Mouse (Mus musculus) gastrocnemius, postnatal 4 days (tissue): Measurements from ENCODE around the gene Slc6a21. TPM values are rescaled to one million over a fixed set of nuclear protein-coding genes. Genes with fewer than 3 reads are reported as not detected.
"Not testable (repeated sequence)": the region's sequence is repeated elsewhere in the genome, so short reads cannot be mapped to it uniquely, and the experiment has no call there.

Experiments used
- DNase-seq, 2 experiments: peaks; one replicate each; pipeline ENCODE4 v3.0.0; 2021 to 2022; ENCODE audit warnings: low spot score in 2 of 2, mixed read lengths in 2 of 2
- total RNA-seq, 2 experiments: library from RNA; stranded (reverse); gene quantifications; 2 replicates each; pipeline ENCODE4 v1.2.3; 2021

The Slc6a21 gene
- total RNA-seq, 2 experiments from 2014 or later, result not detected

DNA sequence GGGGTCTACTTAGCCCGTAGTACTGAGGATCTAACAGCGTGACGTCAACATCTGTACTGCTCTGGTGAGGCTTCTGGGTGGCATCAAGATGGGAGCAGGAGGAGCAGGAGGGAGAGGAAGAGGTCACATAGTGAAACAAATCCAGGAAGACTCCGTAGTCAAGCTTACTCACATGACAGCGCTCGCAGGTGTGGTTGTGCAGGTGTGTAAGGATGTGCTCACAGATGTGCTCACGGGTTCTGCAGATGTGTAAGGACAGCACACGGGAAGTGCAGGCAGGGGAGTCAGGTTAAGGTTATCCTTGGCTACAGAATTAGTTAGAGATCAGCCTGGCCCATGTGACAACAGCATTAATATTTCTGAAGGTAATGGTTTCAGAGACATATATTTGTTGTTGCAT lies 23.5 kb upstream of the Slc6a21 start:
- no peak for DNase-seq

DNA sequence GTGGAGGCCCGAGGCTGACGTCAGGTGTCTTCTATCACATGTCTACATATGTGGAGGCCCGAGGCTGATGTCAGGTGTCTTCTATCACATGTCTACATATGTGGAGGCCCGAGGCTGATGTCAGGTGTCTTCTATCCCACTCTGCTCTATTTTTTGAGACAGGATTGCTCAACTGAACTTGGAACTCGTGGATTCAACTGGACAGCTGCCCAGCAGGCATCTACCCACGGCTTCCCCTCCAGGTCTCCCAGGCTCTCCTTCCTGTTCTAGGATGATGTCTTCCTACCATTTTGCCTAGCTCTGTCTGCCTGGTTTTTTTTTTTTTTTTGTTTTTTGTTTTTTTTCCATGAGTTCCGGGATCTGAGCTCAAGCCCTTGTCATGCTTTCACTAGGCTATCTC lies 21.5 kb upstream of the Slc6a21 start:
- not testable (repeated sequence) for DNase-seq

DNA sequence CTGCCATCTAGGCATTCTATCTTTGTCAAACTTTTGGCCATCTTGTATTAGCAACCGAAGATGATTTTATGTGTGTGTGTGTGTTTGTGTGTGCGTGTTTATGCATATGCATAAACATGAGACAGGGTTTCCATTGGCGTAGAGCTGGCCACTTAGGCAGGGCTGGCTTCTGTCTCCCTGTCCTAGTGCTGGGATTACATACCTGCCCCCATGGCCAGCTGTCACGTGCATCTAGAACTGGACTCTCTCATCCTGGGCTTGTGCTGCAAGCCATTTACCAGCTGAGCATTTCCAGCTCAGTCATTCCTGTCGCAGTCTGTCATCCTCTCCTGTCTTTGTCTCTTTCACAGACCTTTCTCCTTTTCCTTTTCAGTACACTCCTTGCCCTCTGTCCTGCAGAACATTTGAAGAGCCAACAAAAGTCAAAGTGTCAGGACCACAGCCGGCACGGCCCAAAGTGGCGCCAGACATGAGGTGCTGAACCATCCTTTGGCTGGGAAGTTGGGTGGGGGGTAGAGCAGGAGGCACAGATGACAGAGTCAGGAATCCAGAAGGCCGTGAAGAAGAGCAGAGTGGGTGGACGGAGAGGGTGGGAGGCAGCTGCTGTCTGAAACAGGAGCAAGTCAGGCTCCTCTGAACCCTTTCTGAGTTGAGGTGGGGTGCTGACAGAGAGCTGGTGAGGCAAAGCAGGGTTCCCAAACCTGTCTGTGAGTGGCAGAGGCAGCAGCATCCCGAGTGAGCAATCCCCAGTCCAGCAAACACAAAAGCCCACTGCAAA lies 20.1 kb upstream of the Slc6a21 start:
- no peak for DNase-seq

DNA sequence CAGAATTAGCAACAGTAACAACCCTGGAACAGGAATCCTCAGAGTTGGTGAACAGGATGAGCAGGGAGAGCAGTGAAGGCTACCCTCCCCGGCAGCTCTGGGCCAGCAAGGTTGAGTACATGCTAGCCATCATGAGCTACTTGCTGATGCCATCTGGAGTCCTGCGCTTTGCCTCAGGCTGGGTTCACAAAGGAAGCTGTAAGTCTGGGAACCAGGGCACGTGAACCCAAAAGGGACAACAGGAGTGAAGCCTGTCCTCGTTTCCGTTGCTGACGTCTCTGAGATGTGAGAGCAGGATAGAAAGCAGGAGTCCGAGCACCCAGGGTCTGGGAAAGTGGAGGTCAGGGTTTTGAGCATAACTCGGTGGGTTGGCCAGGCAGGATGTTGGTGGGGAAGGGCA lies 18.0 kb upstream of the Slc6a21 start:
- no peak for DNase-seq

DNA sequence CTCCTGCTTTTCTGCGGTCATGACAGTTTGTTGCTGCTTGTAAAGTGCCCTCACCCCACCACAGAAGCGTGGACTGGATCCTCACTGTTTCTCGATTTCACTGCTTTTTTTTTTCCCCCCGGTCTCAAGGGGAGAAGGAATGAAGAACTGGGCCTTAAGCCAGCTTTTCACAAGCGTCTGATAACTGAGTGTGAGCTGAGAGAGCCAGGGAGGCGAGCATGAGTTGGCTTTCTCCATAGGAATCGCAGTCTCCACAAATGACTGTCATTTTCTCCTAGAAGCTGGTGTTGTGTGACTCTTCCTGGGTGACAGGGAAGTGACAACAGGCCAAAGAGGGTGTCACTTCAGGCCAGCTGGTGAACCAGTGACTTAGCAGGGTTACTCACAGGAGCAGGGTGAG lies 15.0 kb upstream of the Slc6a21 start:
- no peak for DNase-seq

DNA sequence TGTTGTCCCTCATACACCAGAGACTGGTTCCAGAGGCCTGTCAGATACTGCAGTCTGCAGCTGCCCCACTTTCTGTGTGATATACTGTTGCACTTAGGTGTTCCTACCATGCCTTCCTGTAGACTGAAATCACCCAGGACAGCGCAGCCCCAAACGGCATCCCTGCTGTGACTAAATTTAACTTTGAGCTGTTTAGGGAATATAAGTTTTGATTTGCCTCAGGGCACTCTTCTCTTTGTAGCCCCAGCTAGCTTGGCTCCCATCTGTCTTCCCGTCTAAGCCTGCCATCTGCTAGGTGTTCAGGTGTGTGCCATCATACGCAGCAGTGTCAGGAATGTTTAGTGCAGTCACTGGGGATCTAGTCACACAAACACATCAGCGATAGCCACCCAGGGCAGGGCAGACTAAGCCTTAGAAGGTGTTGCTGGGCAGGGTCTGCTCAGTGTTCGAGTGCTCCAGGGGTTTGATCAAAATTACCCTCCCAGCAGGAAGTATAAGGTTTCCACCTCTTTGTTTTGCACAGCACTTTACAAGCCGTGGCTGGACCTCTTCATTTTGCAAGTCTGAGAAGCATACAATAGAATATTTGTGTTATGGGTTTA lies 14.2 kb upstream of the Slc6a21 start:
- no peak for DNase-seq

DNA sequence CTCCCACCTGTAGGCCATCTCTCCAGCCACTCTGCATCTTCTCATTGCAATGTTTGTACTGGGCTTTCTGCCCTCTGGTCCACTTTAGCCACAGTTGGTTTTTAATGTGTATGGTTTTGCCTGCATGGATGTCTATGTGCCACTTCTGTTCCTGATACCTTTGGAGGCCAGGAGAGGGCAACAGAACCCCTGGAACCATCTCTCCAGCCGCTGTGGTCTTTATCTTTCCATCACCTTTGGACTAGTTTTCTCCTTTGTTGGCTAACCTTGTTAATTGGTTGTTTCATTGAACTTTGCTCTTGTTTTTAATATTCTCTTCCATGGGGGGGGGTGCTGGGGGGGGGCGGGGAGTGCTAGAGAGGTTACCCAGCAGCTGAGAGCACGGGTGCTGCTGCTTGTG lies 13.0 kb upstream of the Slc6a21 start:
- no peak for DNase-seq

DNA sequence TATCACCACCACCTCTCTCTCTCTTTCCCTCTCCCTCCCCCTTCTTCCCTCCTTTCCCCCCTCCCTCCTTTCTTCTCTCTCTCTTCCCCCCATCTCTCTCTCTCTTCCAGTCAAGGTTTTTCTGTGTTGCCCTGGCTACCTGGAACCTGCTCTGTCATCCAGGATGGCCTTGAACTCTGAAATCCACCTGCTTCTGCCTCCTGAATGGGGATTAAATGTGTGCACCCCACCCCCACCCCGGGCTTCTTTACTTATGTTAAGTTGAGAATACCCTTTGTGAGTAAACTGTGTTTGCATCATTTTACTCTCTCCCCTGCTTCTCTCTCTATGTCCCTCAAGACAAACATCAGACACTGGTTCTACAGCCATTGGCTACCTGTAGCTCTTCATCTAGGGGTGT lies 11.8 kb upstream of the Slc6a21 start:
- DNase-seq, result no peak

DNA sequence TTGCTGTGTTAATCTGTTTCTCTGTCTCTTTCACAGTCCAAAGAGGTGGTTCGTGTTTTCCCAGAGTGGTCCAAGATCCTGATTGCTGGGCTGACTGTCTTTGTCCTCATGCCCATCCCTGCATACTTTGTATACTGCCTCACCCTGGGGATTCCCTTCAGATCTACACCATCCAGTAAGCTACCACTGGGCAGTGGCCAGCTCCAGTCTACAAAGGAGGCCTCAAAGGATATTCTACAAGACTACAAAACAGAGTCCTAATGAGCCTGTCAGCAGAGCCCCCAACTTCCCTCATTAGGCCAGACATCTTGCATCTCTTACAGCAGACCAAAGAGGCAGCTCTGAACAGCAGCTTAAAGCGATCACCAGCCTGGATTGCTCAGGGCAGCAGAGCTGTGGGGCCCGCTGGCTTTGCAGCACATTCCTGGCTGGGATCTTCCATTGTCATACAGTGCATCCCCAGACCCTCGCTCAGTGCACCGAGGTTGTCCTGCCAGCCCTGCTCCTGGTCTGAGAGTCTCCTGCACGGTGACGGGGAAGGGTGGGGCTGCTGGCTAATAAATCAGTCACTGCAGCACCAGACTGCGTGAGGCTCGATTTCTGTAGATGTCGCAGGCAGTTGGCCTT lies 4.4 kb upstream of the Slc6a21 start:
- no peak for DNase-seq

DNA sequence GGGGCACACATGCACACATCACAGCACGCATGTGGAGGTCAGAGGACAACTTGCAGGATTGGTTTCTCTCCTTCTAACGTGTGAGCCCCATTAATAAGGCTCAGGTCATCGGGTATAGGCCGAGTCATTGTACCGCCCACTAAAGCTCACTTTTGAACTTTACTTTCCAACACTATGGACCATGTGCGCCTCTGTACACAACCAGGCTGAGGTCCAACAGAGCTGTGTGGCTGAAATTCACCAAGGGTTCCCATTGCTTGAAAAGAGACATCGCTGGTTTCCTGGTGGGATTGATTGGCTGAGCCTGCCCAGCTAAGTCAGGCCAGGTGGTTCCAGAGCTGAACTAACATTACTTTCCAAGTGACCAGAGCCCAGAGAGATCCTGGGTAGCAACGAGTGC lies 3.6 kb upstream of the Slc6a21 start:
- no peak for DNase-seq

DNA sequence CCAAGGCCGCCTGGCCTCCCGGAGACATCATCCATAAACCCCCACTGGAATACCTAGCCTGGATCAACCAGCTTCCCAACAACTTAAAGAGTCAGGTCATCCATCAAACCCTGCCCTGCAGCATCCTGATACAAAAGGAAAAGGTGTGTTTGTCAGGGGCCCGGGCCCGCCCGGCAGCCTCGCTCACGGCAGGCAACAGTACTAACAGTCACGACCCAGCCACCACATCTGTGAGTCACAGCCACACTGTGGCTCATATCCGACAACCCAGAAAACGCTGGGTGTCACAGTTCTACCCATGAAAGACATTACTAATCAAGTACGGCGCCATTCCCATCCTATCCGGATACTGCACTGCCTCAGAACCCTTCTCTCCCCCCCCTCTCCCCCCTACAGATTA lies 9.2 kb downstream of the Slc6a21 start:
- DNase-seq, result no peak

DNA sequence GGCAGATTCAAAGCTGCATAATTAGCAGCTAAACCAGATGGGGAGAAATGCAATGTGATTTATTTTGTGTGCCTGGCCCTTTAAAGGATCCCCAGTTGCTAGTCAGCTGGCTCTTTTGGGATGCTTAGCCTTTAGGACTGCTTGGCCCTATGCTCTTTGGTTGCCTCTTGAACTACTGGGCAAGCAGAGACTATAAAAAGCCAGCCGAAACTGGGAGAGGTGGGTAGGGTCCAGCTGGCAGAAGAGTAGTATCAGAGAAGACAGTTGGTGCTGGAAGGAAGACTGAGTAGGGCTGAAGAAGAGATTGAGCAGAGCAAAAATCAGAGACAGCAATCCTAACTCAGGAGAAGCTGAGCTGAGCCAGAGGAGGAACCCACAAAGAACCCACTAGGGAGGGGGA lies 19.3 kb downstream of the Slc6a21 start:
- no peak for DNase-seq

DNA sequence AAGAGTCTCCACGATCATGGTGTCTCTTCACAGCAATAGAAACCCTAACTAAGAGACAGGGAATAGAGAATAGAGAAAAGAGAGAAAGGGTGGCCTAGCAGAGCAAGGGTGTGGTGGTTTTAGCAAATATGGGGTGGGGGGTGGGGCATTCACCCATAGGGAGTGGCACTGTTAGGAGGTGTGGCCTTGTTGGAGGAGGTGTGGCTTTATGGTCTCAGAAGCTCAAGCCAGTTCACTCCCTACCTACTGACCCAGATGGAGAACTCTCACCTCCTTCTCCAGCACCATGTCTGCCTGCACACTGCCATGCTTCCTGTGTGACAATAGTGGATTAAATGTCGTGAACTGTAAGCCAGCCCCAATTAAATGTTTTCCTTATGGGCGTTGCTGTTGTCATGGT lies 20.2 kb downstream of the Slc6a21 start:
- DNase-seq, result no peak

DNA sequence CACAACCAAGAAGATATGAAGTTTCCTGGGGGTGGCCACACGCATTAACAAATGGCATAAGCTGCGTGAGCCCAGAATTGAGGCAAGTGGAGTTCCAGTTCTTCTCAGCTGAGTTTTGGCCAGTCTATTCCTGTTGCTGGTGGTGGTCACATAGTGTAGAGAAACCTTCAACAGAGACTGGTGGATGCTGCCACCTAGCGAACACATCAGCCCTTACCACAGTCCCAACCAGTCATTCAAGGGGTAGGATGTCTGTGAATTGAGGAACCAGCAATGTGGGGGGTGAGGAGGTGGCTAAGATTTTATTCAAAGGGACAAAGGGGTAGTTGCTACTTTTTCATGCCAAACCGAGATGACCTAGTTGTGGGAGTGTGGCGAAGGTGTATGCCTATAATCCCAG lies 22.4 kb downstream of the Slc6a21 start:
- peak in 1 of 2 experiments; percentile 44 for DNase-seq

DNA sequence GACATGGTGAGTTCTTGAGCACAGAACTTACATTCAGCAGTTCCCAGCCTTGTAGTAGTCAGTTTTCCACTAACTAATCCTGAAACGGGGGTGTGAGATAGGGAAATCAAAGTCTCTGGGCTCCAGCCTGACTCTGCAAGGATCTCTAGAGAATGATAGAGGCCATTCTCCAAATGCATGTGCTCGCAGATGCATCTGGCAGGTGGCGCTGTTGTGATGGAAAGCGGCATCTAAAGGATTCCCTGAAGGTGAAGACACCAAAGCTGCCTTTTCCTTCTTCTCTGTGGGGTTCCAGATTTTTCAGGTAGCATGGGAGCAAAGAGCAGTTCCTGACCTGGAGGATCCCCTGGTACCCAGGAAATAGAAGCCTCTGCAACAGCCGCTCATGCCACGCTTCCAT lies 23.0 kb downstream of the Slc6a21 start:
- peak in 1 of 2 experiments; percentile 63 for DNase-seq

DNA sequence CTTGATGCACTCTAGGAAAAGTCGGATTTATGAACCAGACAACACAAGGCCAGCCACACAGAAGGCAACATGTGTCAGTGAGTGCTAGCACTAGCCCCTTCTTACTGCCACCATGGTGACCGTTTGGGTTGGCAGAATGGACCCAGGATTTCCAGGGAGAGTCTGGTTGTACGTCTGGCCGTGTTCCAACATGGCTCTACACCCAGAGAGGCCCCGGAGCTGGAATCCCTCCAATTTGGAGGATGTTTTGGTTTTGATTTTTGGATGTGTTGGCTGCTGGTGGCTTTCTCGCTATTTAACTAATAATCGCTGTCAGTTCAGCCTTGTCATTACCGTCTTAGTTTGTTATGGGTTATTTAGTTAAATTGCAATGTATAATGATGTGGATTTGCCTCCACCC lies 25.3 kb downstream of the Slc6a21 start:
- no peak for DNase-seq

DNA sequence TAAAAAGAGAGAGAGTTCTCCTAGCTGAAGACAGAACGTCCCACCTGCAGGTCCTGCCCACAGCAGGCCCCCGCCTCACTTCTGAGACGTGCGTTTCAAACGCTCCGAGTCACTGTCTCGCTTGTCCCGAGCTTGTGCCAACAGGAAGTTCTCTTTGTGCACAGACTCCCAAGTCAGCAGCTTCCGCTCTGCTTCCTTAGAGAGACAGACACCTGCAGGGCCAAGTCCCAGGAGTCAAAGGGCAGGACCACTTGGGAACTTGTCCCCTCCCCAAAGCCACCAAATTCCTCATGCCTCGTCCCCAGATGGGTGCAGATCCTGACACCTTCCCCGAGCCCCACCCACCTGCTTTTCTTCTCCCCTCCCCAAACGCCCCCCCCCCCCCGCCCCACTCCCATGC lies 27.6 kb downstream of the Slc6a21 start:
- DNase-seq, result no peak

DNA sequence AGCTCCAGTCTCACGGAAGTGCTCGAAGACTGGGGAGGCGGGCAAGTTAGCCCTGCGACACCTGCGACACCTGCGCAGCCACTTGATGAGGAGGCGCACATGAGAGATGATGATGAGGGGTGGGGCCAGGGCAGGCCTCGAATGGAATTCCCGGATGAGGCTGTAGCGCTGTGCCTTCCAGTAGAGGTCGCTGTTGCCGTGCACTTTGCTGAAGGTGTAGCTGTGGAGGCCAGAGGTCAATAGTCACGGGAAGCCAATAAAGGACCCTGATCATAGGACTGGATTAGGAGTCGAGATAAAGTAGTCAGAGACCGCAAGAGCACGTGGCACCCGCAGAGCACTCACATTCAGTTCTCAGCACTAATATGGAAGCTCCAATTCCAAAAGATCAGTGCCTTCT lies 28.0 kb downstream of the Slc6a21 start:
- peak in 1 of 2 experiments; percentile 49 for DNase-seq

DNA sequence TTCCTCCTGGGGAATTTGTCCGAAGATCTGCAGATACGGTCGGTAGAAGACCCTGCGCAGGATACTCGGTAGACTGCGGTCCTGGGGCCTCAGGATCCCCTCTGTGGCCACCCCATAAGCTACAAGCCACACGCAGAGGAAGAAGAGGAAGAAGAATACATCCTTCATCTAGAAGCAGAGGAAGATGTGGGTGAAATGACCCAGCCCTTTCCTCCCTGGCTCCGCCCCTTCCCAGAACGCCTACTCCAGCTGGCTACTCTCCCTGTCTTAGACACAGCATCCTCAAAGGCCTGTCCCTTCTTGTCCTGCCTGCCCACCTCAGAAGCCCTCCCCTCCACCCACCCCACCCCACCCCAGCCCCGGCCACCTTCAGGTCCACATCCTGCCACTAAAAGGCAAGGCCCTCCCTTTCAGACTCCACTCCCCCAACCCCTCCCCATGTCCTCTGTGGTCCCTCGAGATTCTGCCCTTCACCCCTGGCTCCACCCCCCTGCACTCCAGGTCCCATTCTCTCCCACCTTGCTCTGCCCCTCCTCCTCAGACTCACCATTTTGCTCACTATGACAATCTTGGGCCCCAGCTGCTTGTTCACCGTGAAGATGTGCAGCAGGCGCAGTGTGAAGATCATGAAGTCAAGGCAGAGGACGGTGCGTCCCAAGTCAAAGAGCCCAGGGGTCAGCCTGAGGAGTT lies 31.4 kb downstream of the Slc6a21 start:
- DNase-seq, result no peak

DNA sequence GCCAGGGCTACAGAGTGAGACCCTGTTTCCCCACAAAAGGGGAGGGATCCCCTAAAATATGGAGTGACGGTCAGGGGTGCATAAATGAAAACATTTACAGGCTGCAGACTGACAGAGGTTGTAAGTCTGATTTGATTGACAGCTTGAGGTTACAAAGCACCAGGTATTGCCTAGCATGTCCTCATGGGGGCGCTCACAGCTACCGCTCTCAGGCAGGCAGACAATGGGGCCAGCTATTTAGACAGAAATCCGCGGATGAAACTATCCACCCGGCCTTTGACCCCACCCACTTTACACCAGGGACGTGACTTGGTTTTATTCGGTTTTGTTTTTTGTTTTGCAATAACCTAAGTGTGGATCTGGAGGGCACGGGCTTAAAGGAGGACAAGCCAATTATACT lies 32.1 kb downstream of the Slc6a21 start:
- peak in 1 of 2 experiments; percentile 51 for DNase-seq

DNA sequence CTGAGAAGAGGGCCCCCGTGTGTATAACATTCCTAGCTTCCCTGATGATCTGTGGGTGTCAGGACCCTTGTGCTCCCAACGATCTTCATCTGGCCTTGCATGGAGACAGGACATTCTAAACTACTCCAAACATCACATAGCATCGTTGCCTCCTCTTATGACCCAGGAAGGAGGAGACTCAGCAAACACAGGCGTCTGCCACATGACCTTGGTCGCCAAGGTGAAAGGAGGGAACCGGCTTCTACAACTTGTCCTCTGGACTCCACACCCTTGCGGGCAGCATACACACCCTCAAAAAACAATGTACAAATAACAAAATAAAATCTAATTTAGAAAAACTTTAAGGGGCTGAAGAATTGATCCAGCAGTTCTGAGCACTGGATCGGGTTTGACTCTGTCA lies 34.7 kb downstream of the Slc6a21 start:
- DNase-seq, result no peak
